Mouse (Mus musculus) gastrocnemius, postnatal 25 days (tissue): ENCODE measurements around the gene Gtf3c1. TPM values are rescaled to one million over a fixed set of nuclear protein-coding genes. Genes with fewer than 3 reads are reported as not detected.
"Not testable (repeated sequence)": the region's sequence is repeated elsewhere in the genome, so short reads cannot be mapped to it uniquely, and the experiment has no call there.

Experiments used
- DNase-seq: peaks from one replicate; pipeline ENCODE4 v3.0.0; 2022
- long read RNA-seq, 2 experiments: library from polyadenylated mRNA; stranded (forward); transcript quantifications; one replicate each; pipeline ENCODE4 v2.0.0; 2021
- total RNA-seq, 2 experiments: library from RNA; stranded (reverse); gene quantifications; 1 replicate in 1 of 2; 2 replicates in 1 of 2; pipeline ENCODE4 v1.2.3; 2021

The Gtf3c1 gene
- total RNA-seq, result 10 to 100 TPM; 28.4 to 29.0 TPM
- long read RNA-seq, experiment 1, full-length matches to known transcripts, result 1 of 8 reads
- long read RNA-seq, experiment 1, partial matches to known transcripts, result 6 of 8 reads
- long read RNA-seq, experiment 1, other reads (novel, unspliced or antisense), result 1 of 8 reads
- long read RNA-seq, experiment 2, full-length matches to known transcripts, result 5 of 18 reads
- long read RNA-seq, experiment 2, partial matches to known transcripts, result 11 of 18 reads
- long read RNA-seq, experiment 2, other reads (novel, unspliced or antisense), result 2 of 18 reads

GRCm38 (mm10) chr7:125707593-125708022 lies at the start of gene Gtf3c1, which contains the start of gene D430042O09Rik:
TSS of gene Gtf3c1 (minus strand) at chr7:125707780.
TSS of gene D430042O09Rik (plus strand) at chr7:125707888.
- peak; percentile 100 for DNase-seq

DNA sequence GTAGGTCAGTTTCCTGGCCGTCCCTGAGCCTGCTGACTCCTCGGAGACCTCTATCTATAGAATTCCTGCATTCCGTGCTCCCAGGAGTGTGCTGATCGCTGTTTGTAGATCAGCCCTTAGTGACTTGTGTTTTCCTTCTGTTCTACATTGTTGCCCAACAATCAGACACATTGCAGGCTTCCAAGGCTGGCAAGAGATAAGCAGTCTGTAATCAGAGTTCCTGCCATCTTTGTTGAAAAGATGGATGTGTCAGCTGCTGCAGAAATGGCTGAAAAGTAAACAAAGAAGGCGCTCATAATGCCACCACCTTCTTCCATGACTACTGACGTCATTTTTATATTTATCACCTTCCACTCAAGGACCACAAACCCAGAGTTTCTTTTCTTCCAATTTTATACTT lies 49.2 kb upstream of the Gtf3c1 start:
- DNase-seq, result no peak

GRCm38 (mm10) chr7:125753326-125753715 lies 45.7 kb upstream of the Gtf3c1 start:
- no peak for DNase-seq

- DNase-seq, result no peak
Observed at GRCm38 (mm10) chr7:125752699-125753325, 45.2 kb upstream of the Gtf3c1 start.

DNA sequence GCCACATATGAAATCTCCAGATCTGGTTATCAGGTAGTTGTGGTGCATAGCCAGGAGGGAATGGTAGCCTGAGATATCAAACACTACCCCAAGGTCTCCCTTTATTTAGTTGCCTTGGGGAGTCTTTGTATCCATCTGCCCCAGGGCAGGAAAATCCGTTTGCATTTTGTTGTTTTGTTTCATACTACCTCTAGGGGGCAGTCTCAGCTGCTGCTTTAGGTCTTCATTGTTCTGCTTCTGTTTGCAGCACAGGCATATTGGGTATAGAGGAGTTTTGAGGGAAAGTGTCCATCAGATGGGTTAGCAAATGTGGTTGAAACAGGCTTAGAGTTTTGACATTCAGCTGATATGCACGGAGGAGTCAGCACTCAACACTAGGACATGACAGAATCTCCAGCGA lies 40.6 kb upstream of the Gtf3c1 start:
- no peak for DNase-seq

DNA sequence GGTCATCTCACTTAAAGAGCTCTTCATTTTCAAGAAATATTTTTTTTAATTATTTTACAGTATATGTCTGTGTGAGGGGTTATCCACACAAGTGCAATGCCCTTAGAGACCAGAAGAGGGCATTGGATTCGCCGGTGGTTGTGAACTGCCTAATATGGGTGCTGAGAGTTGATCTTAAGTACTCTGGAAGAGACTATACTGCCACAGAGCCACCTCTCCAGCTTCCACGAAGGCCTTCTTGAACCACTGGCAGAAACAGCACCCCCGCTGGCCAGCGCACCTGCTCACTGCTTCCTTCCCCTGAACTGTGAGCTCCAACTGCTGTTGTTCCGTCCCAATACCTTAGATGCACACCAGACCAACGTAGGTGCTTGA lies 39.7 kb upstream of the Gtf3c1 start:
- no peak for DNase-seq

DNA sequence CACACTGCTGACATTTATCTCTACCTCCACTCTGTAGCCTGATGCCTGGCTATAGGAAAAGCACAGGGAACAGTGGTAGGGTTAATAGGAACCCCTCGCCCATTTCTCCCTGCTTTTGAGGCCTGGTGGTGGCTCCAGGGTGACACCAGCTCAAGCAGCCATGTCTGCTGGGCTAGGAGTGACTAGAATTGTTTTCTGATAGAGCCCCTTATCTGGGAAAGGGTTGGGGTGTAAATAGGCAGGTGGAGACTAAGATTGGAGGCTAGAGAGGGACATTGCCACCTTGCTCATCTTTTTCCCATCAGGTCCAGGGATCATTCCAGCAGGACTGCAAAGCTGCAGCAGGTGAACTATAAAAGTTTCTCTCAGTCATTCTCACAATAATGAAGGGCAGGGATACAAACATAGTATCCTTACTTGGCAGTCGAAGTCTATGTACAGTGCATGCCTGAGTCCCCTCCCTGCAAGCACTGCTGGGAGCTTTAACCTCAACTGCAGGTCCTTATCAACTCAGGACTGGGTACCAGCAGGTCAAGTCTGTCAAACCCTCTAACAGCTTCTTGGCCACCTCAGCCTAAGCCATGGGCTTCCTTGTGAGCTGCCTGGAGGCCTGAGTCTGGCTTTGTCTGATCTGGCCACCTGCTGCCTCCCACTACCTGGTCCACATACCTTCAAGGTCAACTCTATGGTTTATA lies 39.2 kb upstream of the Gtf3c1 start:
- no peak for DNase-seq

GRCm38 (mm10) chr7:125744774-125745173 lies 37.2 kb upstream of the Gtf3c1 start:
- DNase-seq, result no peak

DNA sequence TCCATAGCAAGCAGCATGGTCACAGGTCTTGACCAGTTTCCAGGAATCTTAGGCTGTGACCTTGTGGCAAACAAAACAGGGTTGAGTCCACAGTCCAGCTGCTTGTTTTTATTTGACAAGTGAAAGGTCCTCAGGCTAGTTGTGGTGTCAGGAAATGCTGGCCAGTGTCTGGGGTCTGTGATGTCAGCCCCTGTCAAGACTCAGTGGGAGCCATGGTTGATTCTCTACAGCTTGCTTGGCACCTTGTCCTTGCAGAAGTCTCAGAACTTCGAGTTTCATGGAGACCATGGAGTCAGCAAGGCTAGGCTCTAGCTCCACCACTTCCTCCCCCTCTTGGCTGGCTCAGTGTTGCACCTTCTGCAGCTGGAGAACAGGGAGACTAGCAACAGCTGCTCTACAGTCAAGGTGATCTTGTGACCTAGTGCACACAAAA lies 33.7 kb upstream of the Gtf3c1 start:
- DNase-seq, result no peak

DNA sequence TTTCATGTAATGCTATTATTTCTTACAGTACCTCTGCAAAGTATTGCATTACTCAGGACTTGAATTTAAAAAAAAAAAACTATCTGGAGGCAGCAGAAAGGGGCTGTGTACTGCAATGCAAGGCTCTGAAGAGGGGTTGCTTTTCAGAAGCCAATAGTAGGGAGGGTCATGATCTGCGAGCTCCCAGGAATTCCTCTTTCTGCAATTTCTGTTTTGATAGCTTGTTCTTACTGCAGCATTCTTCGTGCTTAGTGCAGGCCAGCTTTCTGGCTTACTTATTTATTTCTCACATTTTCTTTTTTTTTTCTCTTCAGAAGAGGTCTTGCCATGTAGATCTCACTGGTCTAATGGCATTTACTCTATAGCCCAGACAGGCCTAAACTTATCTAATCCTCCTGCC lies 32.9 kb upstream of the Gtf3c1 start:
- no peak for DNase-seq

GRCm38 (mm10) chr7:125736366-125737015 lies 28.9 kb upstream of the Gtf3c1 start:
- no peak for DNase-seq

DNA sequence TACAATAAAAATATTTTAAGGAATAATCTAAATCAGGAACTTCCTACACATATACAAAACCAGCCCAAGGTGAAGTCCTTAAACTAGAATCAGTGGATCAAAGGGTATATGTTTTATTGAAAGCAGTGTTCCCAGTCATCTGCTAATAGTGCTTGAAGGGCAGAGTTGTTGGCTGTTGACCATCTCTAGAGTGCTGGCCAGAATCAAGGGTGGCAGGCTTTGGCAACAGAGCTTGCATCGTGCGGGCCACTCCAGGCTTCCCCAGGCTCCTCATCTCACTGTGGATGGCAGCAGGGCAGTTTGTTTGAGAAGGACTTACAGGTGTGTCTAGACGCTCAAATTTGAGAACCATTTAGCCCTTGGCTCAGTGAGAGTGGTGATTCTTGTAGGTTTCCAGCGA lies 26.2 kb upstream of the Gtf3c1 start:
- no peak for DNase-seq

GRCm38 (mm10) chr7:125731679-125732078 lies 24.1 kb upstream of the Gtf3c1 start:
- no peak for DNase-seq

DNA sequence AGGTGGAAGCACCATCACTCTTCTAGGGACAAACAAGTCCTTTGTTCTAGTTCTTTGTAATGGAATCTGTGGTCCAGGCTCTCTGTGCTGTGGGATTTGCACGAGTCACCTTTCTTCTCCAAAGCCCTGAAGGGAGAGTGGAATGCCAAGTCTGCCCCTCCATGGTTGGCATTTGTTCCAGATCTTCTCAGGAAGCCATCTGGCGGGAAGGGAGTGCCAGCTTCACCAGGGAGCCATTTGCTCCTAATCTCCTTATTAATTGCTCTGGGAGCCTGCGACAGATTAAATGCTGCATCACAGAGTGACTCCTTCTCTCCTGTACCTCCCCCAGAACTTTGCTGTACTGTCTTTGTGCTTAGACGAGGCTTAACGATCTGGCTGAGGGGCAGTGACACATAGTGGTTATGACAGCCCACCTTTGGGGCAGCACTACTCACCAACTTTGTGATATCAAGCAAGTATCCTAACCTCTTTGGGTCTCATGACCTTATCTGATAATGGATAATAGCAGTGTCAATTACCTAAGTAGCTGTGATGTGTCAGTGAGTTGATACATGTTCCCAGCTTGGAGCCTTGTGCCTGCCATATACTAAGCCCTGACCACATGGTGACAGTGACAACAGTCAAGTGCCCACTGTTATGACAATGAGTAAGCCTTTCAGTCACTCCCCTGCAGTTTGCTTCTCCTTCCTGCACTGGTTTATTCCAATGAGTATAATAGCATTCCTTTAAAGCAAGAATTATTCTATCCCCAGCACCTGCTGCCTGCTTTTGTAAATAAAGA lies 15.8 kb upstream of the Gtf3c1 start:
- no peak for DNase-seq

- no peak for DNase-seq
Observed at GRCm38 (mm10) chr7:125722127-125722526, 14.5 kb upstream of the Gtf3c1 start.

- no peak for DNase-seq
Observed at GRCm38 (mm10) chr7:125721033-125721432, 13.5 kb upstream of the Gtf3c1 start.

GRCm38 (mm10) chr7:125720370-125720769 lies 12.8 kb upstream of the Gtf3c1 start:
- DNase-seq, result no peak

- DNase-seq, result no peak
Observed at GRCm38 (mm10) chr7:125717612-125718011, 10.0 kb upstream of the Gtf3c1 start.

DNA sequence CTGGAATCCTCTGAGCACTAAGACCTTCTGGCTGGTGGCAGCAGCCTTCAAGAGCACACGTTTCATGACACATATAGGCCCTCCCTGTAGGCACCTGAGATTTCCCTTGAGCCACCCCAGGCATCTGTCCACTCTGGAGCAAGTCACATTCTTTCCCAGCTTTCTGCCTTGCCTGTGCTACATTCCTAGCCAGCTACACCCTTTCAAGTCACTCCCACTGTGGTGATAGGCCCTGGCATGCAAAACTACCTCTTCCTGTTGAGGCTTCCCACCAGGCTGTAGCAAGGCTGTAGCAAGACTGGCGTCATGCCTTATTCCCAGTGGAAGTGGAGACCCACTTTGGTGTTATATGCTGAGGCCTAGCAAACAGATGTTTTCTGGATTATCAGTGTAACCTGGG lies 9.1 kb upstream of the Gtf3c1 start:
- no peak for DNase-seq

- no peak for DNase-seq
Observed at GRCm38 (mm10) chr7:125714803-125715202, 7.2 kb upstream of the Gtf3c1 start.

GRCm38 (mm10) chr7:125713542-125714055 lies 6.0 kb upstream of the Gtf3c1 start:
- not testable (repeated sequence) for DNase-seq

DNA sequence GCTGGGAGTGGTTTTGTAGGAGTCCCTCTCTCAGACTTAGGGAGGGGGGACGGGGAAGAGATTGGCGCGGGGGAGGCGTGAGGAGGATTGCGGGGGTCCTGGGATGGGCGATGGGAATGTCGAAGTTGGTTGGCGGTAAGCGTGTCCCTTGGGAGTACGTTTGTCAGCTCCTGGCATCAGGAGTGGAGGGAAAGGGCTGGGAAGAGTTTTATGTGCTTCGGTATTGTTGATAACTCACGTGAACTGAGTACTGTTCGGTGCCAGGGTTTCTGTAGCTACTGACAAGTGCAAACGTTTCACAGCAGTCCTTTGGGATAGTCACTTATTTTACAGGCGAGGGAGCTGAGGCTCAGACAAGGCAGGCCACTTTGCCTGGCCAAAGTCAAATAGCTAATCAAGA lies 520 bp upstream of the Gtf3c1 start:
- DNase-seq, result no peak
